Mouse (Mus musculus) cerebellum, adult 18-20 months (tissue): ENCODE measurements at regions not wholly inside any gene's neighbourhood (a gene's known extent, or its start where the extent isn't known, plus 50 kb on each side); places are given as distances from the start of the nearest gene placed in this dataset.

Experiments used
- DNase-seq, 2 experiments: peaks; one replicate each; pipeline ENCODE4 v3.0.0; 2021

DNA sequence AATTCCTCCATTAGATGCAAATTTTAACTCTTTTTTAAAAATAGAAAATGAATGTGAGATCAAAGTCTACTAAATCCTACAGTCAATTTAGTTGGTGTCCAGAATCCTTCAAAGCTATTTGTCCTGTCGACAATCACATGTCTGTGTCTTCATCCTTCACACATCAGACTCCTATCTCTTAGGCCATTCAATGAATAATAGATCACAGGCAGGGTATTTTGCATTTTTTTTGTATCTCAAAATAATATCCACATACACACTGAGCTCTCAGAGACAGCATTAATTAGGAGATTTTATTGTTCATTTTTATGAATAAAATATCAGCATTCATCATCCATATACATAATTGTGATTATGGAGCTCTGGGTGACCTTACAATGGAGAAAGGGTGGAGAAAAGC is 427.2 kb downstream of the Hao1 start:
- no peak for DNase-seq

GRCm38 (mm10) chr2:134107286-134107685 is 446.9 kb downstream of the Hao1 start:
- DNase-seq = no peak

DNA sequence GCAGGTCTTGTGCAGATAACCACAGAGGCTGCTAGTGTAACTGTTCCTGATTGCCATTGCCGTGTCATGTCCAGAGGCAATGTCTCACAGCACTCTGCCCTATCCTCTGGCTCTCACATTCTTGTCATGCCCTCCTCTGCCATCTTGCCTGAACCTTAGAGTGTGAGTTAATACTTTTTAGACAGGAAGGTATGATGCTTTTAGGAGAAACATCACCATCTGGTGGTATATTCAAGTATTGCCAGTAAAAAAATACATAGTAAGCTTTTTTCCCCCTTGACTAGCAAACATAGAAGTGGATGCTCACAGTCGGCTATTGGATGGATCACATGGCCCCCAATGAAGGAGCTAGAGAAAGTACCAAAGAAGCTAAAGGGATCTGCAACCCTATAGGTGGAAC is 465.8 kb downstream of the Hao1 start:
- DNase-seq = no peak

- no peak for DNase-seq
Measured at GRCm38 (mm10) chr2:134080148-134080547, 474.0 kb downstream of the Hao1 start.

- no peak for DNase-seq
Measured at GRCm38 (mm10) chr2:134077953-134078352, 476.2 kb downstream of the Hao1 start.

- DNase-seq = no peak
Measured at GRCm38 (mm10) chr2:134067910-134068335, 486.2 kb downstream of the Hao1 start.

- DNase-seq = no peak
Measured at GRCm38 (mm10) chr2:134067404-134067803, 486.8 kb downstream of the Hao1 start.

- DNase-seq = no peak
Measured at GRCm38 (mm10) chr2:134059916-134060618, 494.1 kb downstream of the Hao1 start.

GRCm38 (mm10) chr2:134036359-134036874 is 484.5 kb downstream of the Bmp2 start:
- no peak for DNase-seq

DNA sequence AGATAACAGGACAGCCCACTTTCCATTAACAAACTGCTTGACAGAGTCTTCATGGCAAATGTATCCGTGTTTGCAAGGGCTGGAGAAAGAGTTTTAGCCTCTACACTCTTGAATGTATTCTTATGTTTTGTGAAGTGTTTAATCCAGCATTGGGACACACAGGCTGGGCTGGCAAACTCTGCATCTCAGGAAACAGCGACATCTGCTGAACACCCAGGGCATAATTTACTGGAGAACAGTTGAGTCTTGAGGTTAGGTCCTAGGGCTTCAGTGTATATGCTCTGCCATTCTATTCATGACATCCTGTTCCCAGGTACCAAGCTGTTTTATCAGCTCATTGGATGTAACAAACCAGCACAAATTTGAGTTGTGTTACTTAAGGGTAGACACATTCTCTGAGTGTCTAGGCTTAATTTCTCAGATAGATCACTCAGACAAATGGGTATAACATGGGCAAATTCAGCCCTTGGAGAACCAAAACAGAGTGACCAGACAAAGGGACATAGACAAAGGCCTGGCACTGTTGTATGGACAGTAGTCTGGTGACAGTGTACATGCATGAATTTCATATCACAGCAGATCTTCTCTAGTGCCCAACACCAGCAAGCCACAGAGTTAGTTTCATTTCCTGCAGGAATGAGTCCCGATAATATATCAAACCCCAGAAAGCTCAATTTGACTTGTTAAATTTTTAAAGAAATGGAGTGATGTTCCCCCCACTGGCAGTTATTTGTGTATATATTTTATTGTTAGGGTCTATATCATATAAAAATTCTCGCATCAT is 477.9 kb downstream of the Bmp2 start:
- peak; percentile 5 to 29 for DNase-seq

- no peak for DNase-seq
Measured at GRCm38 (mm10) chr2:134029153-134029552, 477.2 kb downstream of the Bmp2 start.

DNA sequence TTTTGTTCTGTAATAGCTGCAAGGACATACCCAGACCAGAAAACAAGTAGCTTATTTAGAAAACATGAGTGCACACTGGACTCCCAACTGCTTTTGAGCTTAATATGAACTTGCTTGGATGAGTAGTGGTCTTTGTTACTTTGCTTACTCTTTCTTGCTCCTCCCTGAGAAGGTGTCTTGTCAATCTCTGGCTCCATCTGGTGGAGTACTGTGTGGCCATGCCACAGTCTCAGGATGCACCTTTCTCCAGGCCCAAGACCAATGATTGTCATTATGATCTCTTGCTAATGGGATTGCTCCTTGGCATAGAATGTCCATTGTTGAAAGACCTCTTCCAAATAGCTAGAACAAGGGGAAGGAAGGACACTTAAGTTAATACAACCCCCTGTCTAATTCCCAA is 465.1 kb downstream of the Bmp2 start:
- DNase-seq = peak in 1 of 2 experiments; percentile 7

- DNase-seq = no peak
Measured at GRCm38 (mm10) chr2:134003146-134003545, 451.2 kb downstream of the Bmp2 start.

DNA sequence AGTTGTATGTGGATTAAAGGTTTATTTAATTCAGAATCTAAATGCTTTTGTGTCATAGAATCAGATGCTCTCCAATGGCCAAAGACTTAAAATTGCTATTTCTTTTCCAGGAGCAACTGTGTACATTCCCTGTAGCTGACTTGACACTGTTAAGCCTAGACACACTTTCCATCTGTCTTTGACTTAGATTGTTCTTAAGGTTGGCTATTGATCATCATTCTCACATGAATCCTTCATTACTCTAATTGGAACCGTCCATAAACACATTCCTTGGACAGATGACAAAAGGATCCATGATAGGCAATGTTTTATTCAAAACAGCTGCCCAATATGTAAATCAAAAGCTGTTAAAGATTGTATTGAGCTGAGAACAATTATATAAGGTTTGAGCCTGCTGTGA is 442.8 kb downstream of the Bmp2 start:
- no peak for DNase-seq

DNA sequence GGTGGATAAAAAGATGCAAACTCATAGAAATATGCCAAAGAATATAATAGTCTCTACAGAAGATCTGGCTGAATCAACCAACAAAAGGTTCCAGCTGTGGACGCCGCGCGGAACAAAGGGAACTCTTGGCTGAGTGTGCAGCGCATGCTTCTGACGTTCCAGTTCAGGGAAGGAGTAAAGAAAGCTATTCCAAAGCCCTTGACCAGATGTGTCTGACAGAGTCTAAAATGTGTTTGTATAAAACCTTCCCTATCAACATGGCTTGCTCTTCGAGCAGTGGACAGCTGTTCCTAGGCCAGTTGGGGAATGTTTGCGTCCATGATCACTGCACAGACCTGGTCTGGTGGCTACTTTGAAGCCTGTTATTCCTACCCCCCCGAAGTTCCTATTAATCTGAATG is 442.4 kb downstream of the Bmp2 start:
- no peak for DNase-seq

- DNase-seq = no peak
Measured at GRCm38 (mm10) chr2:133987671-133988070, 435.7 kb downstream of the Bmp2 start.
